Mouse (Mus musculus): ENCODE measurements around the gene Ptprs. TPM values are rescaled to one million over a fixed set of nuclear protein-coding genes. Genes with fewer than 3 reads are reported as not detected.
"Not testable (repeated sequence)": the region's sequence is repeated elsewhere in the genome, so short reads cannot be mapped to it uniquely, and the experiment has no call there.

Gene Ptprs
- polyA plus RNA-seq, 1 experiment = 478 TPM

DNA sequence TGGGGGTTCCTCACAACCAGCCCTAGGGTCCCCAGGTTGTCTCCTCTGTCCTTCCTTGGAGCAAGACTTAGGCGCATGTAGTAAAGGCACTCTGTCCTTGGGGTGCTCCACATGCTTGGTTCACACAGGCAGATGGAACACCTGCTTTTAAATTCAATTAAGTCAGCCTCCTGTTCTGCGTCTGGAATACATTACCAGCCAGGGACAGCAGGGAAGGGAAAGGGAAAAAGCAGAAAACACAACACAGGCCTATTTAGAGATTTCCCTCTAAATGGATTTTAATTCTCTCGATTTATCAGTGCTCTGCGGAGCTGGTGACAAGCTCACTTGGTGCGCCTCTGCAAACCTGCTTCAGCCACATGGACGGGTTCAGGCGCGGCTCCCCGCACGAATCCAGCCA, 29.1 kb upstream of the Ptprs start:
- Histone ChIP-seq H3K27me3 (ENCODE audit: control insufficient read depth, insufficient read depth, low read length) (no peaks in the 10 kb centered on the region), H3K27ac (ENCODE audit: insufficient read depth, low read length) (no peak overlapping the region), H3K4me1 (ENCODE audit: control insufficient read depth, insufficient read depth, low read length) (peaks cover 28% of the 10 kb centered on the region), H3K4me3 (replicated peaks; ENCODE audit: insufficient read depth, low read depth, low read length) (no peak overlapping the region)
- DNase-seq = no peak
- 96% methylated on average over 10 of the region's 10 CpGs for WGBS
- TF ChIP-seq CTCF (IDR thresholded peaks at IDR 0.05; ENCODE audit: borderline replicate concordance, insufficient read depth, low read depth, low read length) (no peak), POLR2A (IDR thresholded peaks at IDR 0.05; ENCODE audit: borderline replicate concordance, insufficient read depth, low read length) (no peak)

DNA sequence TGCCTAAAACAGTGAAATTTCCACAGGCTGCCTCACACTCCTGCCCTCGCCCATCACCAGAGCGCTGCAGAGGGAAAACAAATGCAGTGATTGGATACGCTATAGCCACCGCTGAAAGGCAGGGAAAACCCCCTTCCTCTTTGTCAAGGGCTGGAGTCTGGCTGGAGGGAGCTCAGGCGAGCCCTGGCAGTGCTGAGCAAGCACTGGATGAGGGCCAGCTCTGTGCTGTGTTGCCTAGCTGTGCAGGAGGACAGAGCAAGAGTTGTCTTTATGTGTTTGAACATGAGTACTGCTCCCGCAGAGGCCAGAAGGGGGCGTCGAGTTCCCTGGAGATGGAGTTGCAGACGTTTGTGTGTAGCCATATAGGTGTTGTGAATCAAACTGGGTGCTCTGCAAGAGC, 26.2 kb upstream of the Ptprs start:
- DNase-seq = peak; percentile 78 to 80
- WGBS = 13% methylated on average over 9 of the region's 9 CpGs
- Histone ChIP-seq H3K27ac (ENCODE audit: insufficient read depth, low read length) (no peak overlapping the region), H3K4me3 (replicated peaks; ENCODE audit: insufficient read depth, low read depth, low read length) (no peak overlapping the region), H3K4me1 (ENCODE audit: control insufficient read depth, insufficient read depth, low read length) (peaks cover 21% of the 10 kb centered on the region), H3K27me3 (ENCODE audit: control insufficient read depth, insufficient read depth, low read length) (no peaks in the 10 kb centered on the region)
- TF ChIP-seq CTCF (IDR thresholded peaks at IDR 0.05; ENCODE audit: borderline replicate concordance, insufficient read depth, low read depth, low read length) (peak; percentile 33; the same call in 1 of the 2 replicates), POLR2A (IDR thresholded peaks at IDR 0.05; ENCODE audit: borderline replicate concordance, insufficient read depth, low read length) (no peak)

DNA sequence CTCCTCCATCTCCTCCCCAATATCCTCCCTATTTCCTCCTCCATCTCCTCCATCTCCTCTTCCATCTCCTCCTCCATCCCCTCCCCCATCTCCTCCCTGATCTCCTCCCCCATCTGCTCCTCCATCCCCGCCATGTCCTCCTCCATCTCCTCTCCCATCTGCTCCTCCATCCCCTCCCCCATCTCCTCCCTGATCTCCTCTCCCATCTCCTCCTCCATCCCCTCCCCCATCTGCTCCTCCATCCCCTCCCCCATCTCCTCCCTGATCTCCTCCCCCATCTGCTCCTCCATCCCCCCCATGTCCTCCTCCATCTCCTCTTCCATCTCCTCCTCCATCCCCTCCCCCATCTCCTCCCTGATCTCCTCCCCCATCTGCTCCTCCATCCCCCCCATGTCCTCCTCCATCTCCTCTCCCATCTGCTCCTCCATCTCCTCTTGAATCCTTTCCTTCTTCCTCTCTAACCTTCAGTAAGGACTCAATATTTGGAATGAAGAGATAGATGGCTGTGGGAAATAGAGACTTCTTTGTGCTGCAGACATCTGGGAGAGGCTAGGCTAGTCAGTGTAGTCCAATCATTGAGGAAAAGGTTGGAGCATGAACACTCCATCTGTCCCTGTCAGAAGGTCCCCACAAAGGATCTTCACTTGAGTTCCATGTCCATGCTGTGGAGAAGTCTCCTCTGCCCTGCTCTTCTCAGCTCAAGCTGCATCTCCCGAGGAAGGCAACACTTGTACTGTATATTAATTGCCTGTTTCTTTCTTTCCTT, 25.5 kb upstream of the Ptprs start:
- DNase-seq; H3K4me3 ChIP-seq (replicated peaks; ENCODE audit: insufficient read depth, low read depth, low read length); H3K27ac ChIP-seq (ENCODE audit: insufficient read depth, low read length); H3K27me3 ChIP-seq (ENCODE audit: control insufficient read depth, insufficient read depth, low read length): not testable (repeated sequence)
- 23% methylated on average over 2 of the region's 2 CpGs for WGBS
- peaks cover 20% of the 10 kb centered on the region for H3K4me1 ChIP-seq (ENCODE audit: control insufficient read depth, insufficient read depth, low read length)

DNA sequence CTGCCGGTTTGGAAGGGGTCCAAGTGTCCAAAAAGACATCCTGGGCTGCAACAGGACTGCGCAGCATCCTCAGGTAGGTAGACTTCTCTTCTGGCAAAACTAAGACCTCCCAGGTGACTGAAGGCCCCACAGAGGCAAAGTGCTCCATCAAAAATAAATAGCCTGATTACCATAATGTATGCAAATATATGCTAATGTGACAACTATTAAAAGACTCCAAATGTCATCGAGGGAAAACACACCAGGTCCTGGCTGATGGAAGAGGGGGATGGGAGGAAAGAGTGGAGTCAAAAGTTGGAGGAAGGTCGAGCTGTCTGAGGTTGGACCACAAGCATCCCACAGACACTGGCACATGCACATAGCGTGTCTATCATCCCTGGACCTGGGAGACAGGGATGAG, 22.9 kb upstream of the Ptprs start:
- Histone ChIP-seq H3K27me3 (ENCODE audit: control insufficient read depth, insufficient read depth, low read length) (no peaks in the 10 kb centered on the region), H3K4me1 (ENCODE audit: control insufficient read depth, insufficient read depth, low read length) (peaks cover 15% of the 10 kb centered on the region; the same call in 1 of the 2 replicates), H3K27ac (ENCODE audit: insufficient read depth, low read length) (no peak overlapping the region), H3K4me3 (replicated peaks; ENCODE audit: insufficient read depth, low read depth, low read length) (no peak overlapping the region)
- 65% methylated on average over 5 of the region's 5 CpGs for WGBS
- TF ChIP-seq CTCF (IDR thresholded peaks at IDR 0.05; ENCODE audit: borderline replicate concordance, insufficient read depth, low read depth, low read length) (no peak), POLR2A (IDR thresholded peaks at IDR 0.05; ENCODE audit: borderline replicate concordance, insufficient read depth, low read length) (no peak)
- no peak for DNase-seq

GRCm38 (mm10) chr17:56494480-56494879, 18.2 kb upstream of the Ptprs start:
- DNase-seq = no peak
- Histone ChIP-seq H3K27me3 (ENCODE audit: control insufficient read depth, insufficient read depth, low read length) (no peaks in the 10 kb centered on the region), H3K27ac (ENCODE audit: insufficient read depth, low read length) (no peak overlapping the region), H3K4me3 (replicated peaks; ENCODE audit: insufficient read depth, low read depth, low read length) (no peak overlapping the region), H3K4me1 (ENCODE audit: control insufficient read depth, insufficient read depth, low read length) (no peaks in the 10 kb centered on the region)
- WGBS = 72% methylated on average over 2 of the region's 2 CpGs
- TF ChIP-seq POLR2A (IDR thresholded peaks at IDR 0.05; ENCODE audit: borderline replicate concordance, insufficient read depth, low read length) = no peak

DNA sequence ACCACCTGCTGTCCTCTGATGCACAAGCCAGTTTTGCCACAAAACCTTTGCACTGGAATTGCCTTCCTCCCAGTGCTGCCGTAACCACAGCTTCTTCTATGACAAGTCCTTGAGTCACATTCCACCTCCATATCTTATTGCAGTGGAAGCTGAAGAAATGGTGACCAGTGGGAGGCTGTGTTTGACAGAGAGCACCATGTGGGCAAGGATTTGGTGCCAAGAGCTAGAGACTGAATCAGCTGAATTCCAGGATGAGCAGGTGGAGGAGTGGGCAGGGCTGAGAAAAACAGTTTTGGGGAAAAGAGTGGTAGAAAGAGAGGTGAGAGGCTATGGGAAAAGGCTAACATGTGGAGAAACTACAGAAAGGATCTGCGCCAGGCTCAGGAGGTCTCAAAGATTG, 17.6 kb upstream of the Ptprs start:
- Histone ChIP-seq H3K4me1 (ENCODE audit: control insufficient read depth, insufficient read depth, low read length) (no peaks in the 10 kb centered on the region), H3K4me3 (replicated peaks; ENCODE audit: insufficient read depth, low read depth, low read length) (no peak overlapping the region), H3K27ac (ENCODE audit: insufficient read depth, low read length) (no peak overlapping the region), H3K27me3 (ENCODE audit: control insufficient read depth, insufficient read depth, low read length) (no peaks in the 10 kb centered on the region)
- WGBS = 94% methylated on average over 2 of the region's 2 CpGs
- no peak for DNase-seq
- TF ChIP-seq CTCF (IDR thresholded peaks at IDR 0.05; ENCODE audit: borderline replicate concordance, insufficient read depth, low read depth, low read length) (no peak), POLR2A (IDR thresholded peaks at IDR 0.05; ENCODE audit: borderline replicate concordance, insufficient read depth, low read length) (no peak)

DNA sequence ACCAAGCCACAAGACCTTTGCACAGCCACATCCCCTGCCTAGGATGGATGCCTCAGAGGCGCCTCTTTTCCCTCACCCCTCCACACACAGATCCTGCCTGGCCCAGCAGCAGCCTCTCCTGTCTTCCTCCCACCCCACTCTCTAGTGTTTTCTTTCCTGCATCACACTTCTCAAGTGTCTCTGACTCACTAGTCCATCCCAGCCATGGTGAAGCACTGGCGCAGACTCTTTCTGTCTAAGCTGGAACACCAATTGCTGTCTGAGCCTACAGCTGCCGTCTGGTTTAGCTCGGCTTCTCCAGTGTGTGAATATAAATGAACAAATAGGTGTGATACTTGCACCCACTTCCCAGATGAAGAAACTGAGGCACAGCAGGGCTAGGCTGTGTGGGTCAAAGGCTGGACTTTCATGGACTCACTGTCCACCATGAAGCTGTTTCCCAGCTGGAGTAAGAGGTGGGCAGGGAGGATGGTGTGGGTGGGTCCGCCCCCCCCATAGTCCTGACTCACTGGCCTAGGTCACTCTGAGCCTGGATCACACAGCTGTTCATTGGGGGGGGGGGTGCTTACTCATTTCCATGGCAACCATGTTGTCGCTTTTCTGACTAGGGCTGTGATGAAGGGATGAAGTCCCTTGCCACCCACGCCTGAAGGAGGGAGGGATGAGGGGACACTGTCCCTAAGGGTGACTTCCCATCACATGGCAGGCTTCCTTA, 14.3 kb upstream of the Ptprs start:
- WGBS = 89% methylated on average over 7 of the region's 7 CpGs
- no peaks in the 10 kb centered on the region for H3K4me1 ChIP-seq (ENCODE audit: control insufficient read depth, insufficient read depth, low read length)
- no peak for DNase-seq
- TF ChIP-seq POLR2A (IDR thresholded peaks at IDR 0.05; ENCODE audit: borderline replicate concordance, insufficient read depth, low read length) (no peak), CTCF (IDR thresholded peaks at IDR 0.05; ENCODE audit: borderline replicate concordance, insufficient read depth, low read depth, low read length) (no peak)
- H3K4me3 ChIP-seq (replicated peaks; ENCODE audit: insufficient read depth, low read depth, low read length) = no peak overlapping the region
- no peak overlapping the region for H3K27ac ChIP-seq (ENCODE audit: insufficient read depth, low read length)
- H3K27me3 ChIP-seq (ENCODE audit: control insufficient read depth, insufficient read depth, low read length) = no peaks in the 10 kb centered on the region

- Histone ChIP-seq H3K4me1 (ENCODE audit: control insufficient read depth, insufficient read depth, low read length) (no peaks in the 10 kb centered on the region), H3K27ac (ENCODE audit: insufficient read depth, low read length) (no peak overlapping the region), H3K4me3 (replicated peaks; ENCODE audit: insufficient read depth, low read depth, low read length) (no peak overlapping the region), H3K27me3 (ENCODE audit: control insufficient read depth, insufficient read depth, low read length) (no peaks in the 10 kb centered on the region)
- DNase-seq = no peak
- WGBS = 37% methylated on average over 12 of the region's 12 CpGs
- no peak for TF ChIP-seq POLR2A (IDR thresholded peaks at IDR 0.05; ENCODE audit: borderline replicate concordance, insufficient read depth, low read length)
- no peak for TF ChIP-seq CTCF (IDR thresholded peaks at IDR 0.05; ENCODE audit: borderline replicate concordance, insufficient read depth, low read depth, low read length)
Measured at GRCm38 (mm10) chr17:56488028-56488427, 11.7 kb upstream of the Ptprs start.
